Mouse (Mus musculus) embryonic facial prominence, embryonic 14.5 days (tissue): Measurements from ENCODE around the gene Gm49486. TPM values are rescaled to one million over a fixed set of nuclear protein-coding genes. Genes with fewer than 3 reads are reported as not detected.
A peak's percentile ranks its signal among the peaks of the same experiment; 100 is the strongest.

Experiments used
- ATAC-seq: fragments of 200-750 bp; cut with Nextera tagmentation; 2 replicates; pipeline ENCODE4 v1.8.0; 2017; ENCODE audit warnings: low read depth, moderate number of reproducible peaks, moderate TSS enrichment
- DNase-seq: peaks from one replicate; pipeline ENCODE4 v3.0.0-alpha.2; 2015; ENCODE audit warnings: low spot score
- H3K27ac ChIP-seq: fragments of 300-500 bp; sonication (generic); replicated peaks from 2 replicates; pipeline ENCODE4 v1.5.1; 2014; ENCODE audit warnings: low read depth, mild to moderate bottlenecking, low read length, moderate library complexity
- H3K27me3 ChIP-seq: fragments of 300-500 bp; sonication (generic); replicated peaks from 2 replicates; pipeline ENCODE4 v1.6.1; 2014; ENCODE audit warnings: low read length; ENCODE audit not compliant: control insufficient read depth, insufficient read depth
- H3K36me3 ChIP-seq: fragments of 300-500 bp; sonication (generic); 2 replicates; pipeline ENCODE4 v1.6.1; 2014; ENCODE audit warnings: low read length, mixed read lengths; ENCODE audit not compliant: control insufficient read depth, insufficient read depth
- H3K4me1 ChIP-seq: fragments of 300-500 bp; sonication (generic); 2 replicates; pipeline ENCODE4 v1.6.1; 2014; ENCODE audit warnings: antibody characterized with exemption, low read length; ENCODE audit not compliant: control insufficient read depth, insufficient read depth
- H3K4me2 ChIP-seq: fragments of 300-500 bp; sonication (generic); 2 replicates; pipeline ENCODE4 v1.6.1; 2014; ENCODE audit warnings: low read depth, mild to moderate bottlenecking, low read length, moderate library complexity, mixed read lengths
- H3K4me3 ChIP-seq: fragments of 300-500 bp; sonication (generic); 2 replicates; pipeline ENCODE4 v1.5.1; 2014; ENCODE audit warnings: low read depth, mild to moderate bottlenecking, low read length
- H3K9ac ChIP-seq: fragments of 300-500 bp; sonication (generic); 2 replicates; pipeline ENCODE4 v1.6.1; 2014; ENCODE audit warnings: low read depth, mild to moderate bottlenecking, low read length, moderate library complexity, mixed read lengths
- H3K9me3 ChIP-seq: fragments of 300-500 bp; sonication (generic); 2 replicates; pipeline ENCODE4 v1.6.1; 2016; ENCODE audit warnings: low read length; ENCODE audit not compliant: control insufficient read depth
- WGBS: fragments of 180-500 bp; shearing (Covaris S2); extraction: QIAGEN DNeasy Blood & Tissue Kit; methylation state at CpG from one replicate; pipeline ENCODE4 v1.1.7; 2014; 5-methylcytosine and 5-hydroxymethylcytosine counted together
- polyA plus RNA-seq: library from polyadenylated mRNA; unstranded; fragments of >200 nt; fragmentation: Nextera tagmentation; extraction: Ambion mirVana; gene quantifications from 2 replicates; pipeline ENCODE4 v1.2.1, GENCODE M21; 2014

The Gm49486 gene
- polyA plus RNA-seq, 1 experiment from 2014 or later = 1.1 TPM

DNA sequence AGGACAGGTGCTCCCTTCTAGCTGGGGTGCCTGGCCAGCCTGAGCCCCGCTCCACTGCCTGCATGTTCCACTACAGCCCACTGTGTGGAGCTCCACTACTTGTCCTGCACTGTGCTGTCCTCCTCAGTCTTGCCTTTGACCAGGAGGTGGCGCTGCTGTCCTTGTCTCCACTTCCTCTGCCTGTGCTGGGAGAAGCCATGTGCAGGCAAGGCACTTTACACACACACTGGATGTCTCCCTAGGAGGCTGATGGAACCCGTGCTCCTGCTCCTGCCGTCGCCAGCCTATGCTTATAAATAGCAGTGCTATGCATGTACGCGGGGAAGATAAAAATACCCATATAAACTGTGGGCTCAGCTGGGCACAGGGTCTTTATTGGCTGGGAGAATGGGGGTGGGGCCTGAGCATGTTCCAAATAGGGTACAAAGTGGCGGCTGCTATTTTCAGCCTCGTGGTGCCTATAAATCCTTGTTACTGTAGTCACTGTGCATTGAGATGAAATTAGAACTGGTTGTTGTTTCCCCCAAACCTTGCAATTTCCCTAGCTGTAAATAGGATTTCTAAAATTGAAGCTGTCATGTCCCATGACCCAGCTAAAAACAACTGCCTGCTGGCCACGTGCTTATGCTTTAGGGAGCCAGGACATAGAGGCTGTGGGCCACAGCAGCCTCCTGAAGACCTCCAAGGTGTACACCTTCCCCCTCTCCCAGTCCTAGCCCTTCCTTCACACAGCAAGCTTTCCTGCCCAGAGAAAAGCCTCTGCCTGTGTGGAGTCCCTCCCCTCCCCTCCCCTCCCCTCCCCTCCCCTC, 14.2 kb downstream of the Gm49486 start:
- Histone ChIP-seq H3K36me3 (peaks cover 70% of the 10 kb centered on the region), H3K4me1 (no peaks in the 10 kb centered on the region), H3K27me3 (no peaks in the 10 kb centered on the region), H3K9ac (no peak overlapping the region; the same call in 1 of the 2 replicates), H3K27ac (0 out of 2 replicates have a peak overlapping the region, but pooled peaks have one; percentile 21), H3K9me3 (no peaks in the 10 kb centered on the region), H3K4me3 (no peak overlapping the region), H3K4me2 (no peak overlapping the region)
- DNase-seq (peak; percentile 95), ATAC-seq (peak; percentile 97)
- WGBS = 18% methylated on average over 10 of the region's 10 CpGs

GRCm38 (mm10) chr15:79244071-79244893, 15.1 kb downstream of the Gm49486 start:
- Histone ChIP-seq H3K4me1 (no peaks in the 10 kb centered on the region), H3K4me3 (no peak overlapping the region), H3K36me3 (peaks cover 70% of the 10 kb centered on the region), H3K27me3 (no peaks in the 10 kb centered on the region), H3K4me2 (no peak overlapping the region), H3K9me3 (no peaks in the 10 kb centered on the region), H3K27ac (no peak overlapping the region), H3K9ac (peak overlapping the region; percentile 35; the same call in 1 of the 2 replicates)
- ATAC-seq (no peak), DNase-seq (no peak)
- WGBS = 70% methylated on average over 7 of the region's 7 CpGs

DNA sequence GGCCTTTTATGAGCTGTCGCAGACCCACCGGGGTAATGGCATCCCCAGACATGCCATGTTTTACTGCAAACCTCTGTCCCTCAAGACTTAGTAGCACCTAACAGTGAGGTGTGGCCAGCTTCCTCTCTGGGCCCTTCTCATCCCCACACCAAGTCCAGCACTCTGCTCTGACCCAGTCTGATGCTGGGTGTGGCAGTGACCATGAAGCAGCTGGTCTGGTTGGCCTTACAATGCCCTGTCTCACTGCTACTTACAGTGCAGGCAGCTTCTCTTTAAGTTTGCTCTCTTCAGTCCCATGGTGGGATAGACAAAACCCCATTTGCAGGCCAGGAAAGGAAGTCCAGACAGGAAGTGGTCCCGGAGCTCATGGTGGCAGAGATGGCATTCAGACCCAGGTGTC, 16.1 kb downstream of the Gm49486 start:
- H3K4me2 ChIP-seq = no peak overlapping the region
- WGBS = 94% methylated on average over 3 of the region's 3 CpGs
- H3K36me3 ChIP-seq = peaks cover 62% of the 10 kb centered on the region
- ATAC-seq (no peak), DNase-seq (no peak)
- H3K27ac ChIP-seq = no peak overlapping the region
- H3K9ac ChIP-seq = no peak overlapping the region
- no peaks in the 10 kb centered on the region for H3K9me3 ChIP-seq
- H3K4me3 ChIP-seq = no peak overlapping the region
- H3K4me1 ChIP-seq = no peaks in the 10 kb centered on the region
- H3K27me3 ChIP-seq = no peaks in the 10 kb centered on the region

- H3K4me1 ChIP-seq = 0 out of 2 replicates have a peak, but pooled peaks cover 9% of the 10 kb centered on the region
- 83% methylated on average over 2 of the region's 2 CpGs for WGBS
- H3K36me3 ChIP-seq = peaks cover 39% of the 10 kb centered on the region
- H3K4me3 ChIP-seq = no peak overlapping the region
- H3K27me3 ChIP-seq = peaks cover 18% of the 10 kb centered on the region
- no peak overlapping the region for H3K4me2 ChIP-seq
- no peak overlapping the region for H3K9ac ChIP-seq
- DNase-seq = no peak
- no peak for ATAC-seq
- H3K9me3 ChIP-seq = no peaks in the 10 kb centered on the region
- H3K27ac ChIP-seq = no peak overlapping the region
Observed at GRCm38 (mm10) chr15:79250236-79250635, 21.0 kb downstream of the Gm49486 start.

GRCm38 (mm10) chr15:79251168-79251567, 22.0 kb downstream of the Gm49486 start:
- DNase-seq (no peak), ATAC-seq (no peak)
- Histone ChIP-seq H3K4me1 (0 out of 2 replicates have a peak, but pooled peaks cover 9% of the 10 kb centered on the region), H3K9ac (no peak overlapping the region), H3K27me3 (peaks cover 18% of the 10 kb centered on the region), H3K4me3 (no peak overlapping the region), H3K36me3 (peaks cover 30% of the 10 kb centered on the region), H3K4me2 (no peak overlapping the region), H3K27ac (no peak overlapping the region), H3K9me3 (no peaks in the 10 kb centered on the region)
- 49% methylated on average over 7 of the region's 7 CpGs for WGBS

- no peak overlapping the region for H3K27ac ChIP-seq
- H3K4me2 ChIP-seq = peak overlapping the region; percentile 83
- 3% methylated on average over 35 of the region's 61 CpGs for WGBS
- no peaks in the 10 kb centered on the region for H3K9me3 ChIP-seq
- H3K4me3 ChIP-seq = peak overlapping the region; percentile 41
- DNase-seq (no peak), ATAC-seq (peak; percentile 75)
- H3K27me3 ChIP-seq = peaks cover 18% of the 10 kb centered on the region
- H3K9ac ChIP-seq = peak overlapping the region; percentile 70
- peaks cover 22% of the 10 kb centered on the region for H3K36me3 ChIP-seq
- 0 out of 2 replicates have a peak, but pooled peaks cover 9% of the 10 kb centered on the region for H3K4me1 ChIP-seq
Observed at GRCm38 (mm10) chr15:79251781-79252491, 22.7 kb downstream of the Gm49486 start.

DNA sequence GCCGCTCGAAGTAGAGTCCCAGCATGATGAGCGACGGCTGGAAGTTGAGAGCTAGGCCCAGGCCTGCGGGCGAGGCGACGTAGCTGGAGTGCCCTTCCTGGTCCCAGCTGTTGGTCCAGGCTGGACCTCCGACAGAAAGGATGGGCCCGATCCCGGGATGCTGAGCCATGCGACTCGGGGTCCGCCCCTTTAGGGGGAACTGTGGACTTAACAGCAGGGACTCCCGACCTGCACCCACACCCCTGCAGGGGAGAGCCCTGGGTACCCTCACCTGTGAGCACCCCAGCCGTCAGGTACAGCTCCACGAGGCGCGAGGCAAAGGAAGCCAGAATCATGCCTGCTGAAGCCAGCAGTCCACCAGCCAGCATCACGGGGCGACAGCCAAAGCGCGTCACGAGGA, 23.4 kb downstream of the Gm49486 start:
- ATAC-seq (no peak), DNase-seq (no peak)
- Histone ChIP-seq H3K36me3 (peaks cover 18% of the 10 kb centered on the region; the same call in 1 of the 2 replicates), H3K4me3 (peak overlapping the region; percentile 41), H3K4me1 (0 out of 2 replicates have a peak, but pooled peaks cover 9% of the 10 kb centered on the region), H3K9ac (peak overlapping the region; percentile 70), H3K27ac (no peak overlapping the region), H3K4me2 (peak overlapping the region; percentile 83), H3K27me3 (peaks cover 18% of the 10 kb centered on the region), H3K9me3 (no peaks in the 10 kb centered on the region)
- 37% methylated on average over 20 of the region's 24 CpGs for WGBS

DNA sequence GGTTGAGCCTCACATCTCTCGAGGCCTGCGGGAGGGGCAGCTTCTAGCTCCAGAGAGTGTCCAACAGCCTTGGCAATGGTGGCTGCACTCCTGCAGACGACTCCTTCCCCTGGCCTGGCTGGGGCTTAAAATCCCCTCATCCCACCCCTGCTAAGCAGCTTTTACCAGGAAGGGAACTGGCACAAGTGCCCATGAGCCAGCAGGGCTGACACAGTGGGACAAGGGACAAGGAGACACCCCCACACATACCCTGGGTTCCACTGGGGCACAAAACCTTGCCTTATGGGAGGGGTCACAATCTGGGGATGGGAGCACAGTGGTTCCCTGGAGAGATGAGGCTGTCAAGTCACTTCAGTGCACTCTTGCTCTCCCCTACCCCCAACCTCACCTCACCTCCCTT, 25.5 kb downstream of the Gm49486 start, which contains the start of gene Slc16a8:
Slc16a8 (minus strand) TSS at position 101 of the 400 bp plus-strand sequence.
- Histone ChIP-seq H3K4me1 (0 out of 2 replicates have a peak, but pooled peaks cover 9% of the 10 kb centered on the region), H3K9me3 (no peaks in the 10 kb centered on the region), H3K27ac (no peak within 1 kb of the TSS), H3K4me2 (no peak within 1 kb of the TSS), H3K36me3 (no peaks in the 10 kb centered on the region), H3K27me3 (peaks cover 22% of the 10 kb centered on the region), H3K9ac (no peak within 1 kb of the TSS), H3K4me3 (no peak within 1 kb of the TSS)
- no peak for DNase-seq
- ATAC-seq = no peak
- WGBS = 47% methylated on average over 3 of the region's 3 CpGs
